Mouse (Mus musculus) liver, embryonic 14.5 days (tissue): ENCODE measurements at regions not wholly inside any gene's neighbourhood (a gene's known extent, or its start where the extent isn't known, plus 50 kb on each side); places are given as distances from the start of the nearest gene placed in this dataset.

Experiments
- ATAC-seq: fragments of 200-750 bp; cut with Nextera tagmentation; 2 replicates; pipeline ENCODE4 v1.8.0; 2017; ENCODE audit warnings: moderate number of reproducible peaks, mild to moderate bottlenecking, moderate library complexity; ENCODE audit not compliant: insufficient read depth
- DNase-seq, 3 experiments: peaks; one replicate each; pipeline ENCODE4 v3.0.0-alpha.2; 2012 to 2013; ENCODE audit warnings: low read depth in 3 of 3, low spot score in 3 of 3
- H3K27ac ChIP-seq: fragments of 300-500 bp; sonication (generic); 2 replicates; pipeline ENCODE4 v1.5.1; 2014; ENCODE audit warnings: moderate library complexity, mild to moderate bottlenecking, control low read depth, inconsistent platforms
- H3K27me3 ChIP-seq: fragments of 300-500 bp; sonication (generic); 2 replicates; pipeline ENCODE4 v1.6.1; 2014; ENCODE audit warnings: mild to moderate bottlenecking, low read length, moderate library complexity; ENCODE audit not compliant: control insufficient read depth, insufficient read depth
- H3K36me3 ChIP-seq: fragments of 300-500 bp; sonication (generic); replicated peaks from 2 replicates; pipeline ENCODE4 v1.6.1; 2014; ENCODE audit warnings: low read depth; ENCODE audit not compliant: control insufficient read depth, insufficient read depth
- H3K4me1 ChIP-seq, 2 experiments: fragments of 200-500 bp in 1 of 2; fragments of 300-500 bp in 1 of 2; sonication (generic) in 1 of 2; replicated peaks; 2 replicates each; pipeline ENCODE4 v1.6.1; 2012 to 2014; ENCODE audit warnings: antibody characterized with exemption in 1 of 2, inconsistent platforms in 1 of 2, low read length in 1 of 2; ENCODE audit not compliant: control insufficient read depth in 2 of 2, insufficient read depth in 2 of 2
- H3K4me2 ChIP-seq: fragments of 300-500 bp; sonication (generic); 2 replicates; pipeline ENCODE4 v1.6.1; 2014; ENCODE audit warnings: low read depth, mild to moderate bottlenecking, control low read depth, moderate library complexity
- H3K4me3 ChIP-seq, 2 experiments: fragments of 200-500 bp in 1 of 2; fragments of 300-500 bp in 1 of 2; sonication (generic) in 1 of 2; 2 replicates each; pipeline ENCODE4 v1.5.1; 2012 to 2014; ENCODE audit warnings: low read depth in 2 of 2, low read length in 2 of 2, mild to moderate bottlenecking in 2 of 2, control low read depth in 1 of 2, inconsistent platforms in 1 of 2, moderate library complexity in 1 of 2; ENCODE audit not compliant: insufficient read depth in 1 of 2
- H3K9ac ChIP-seq: fragments of 300-500 bp; sonication (generic); replicated peaks from 2 replicates; pipeline ENCODE4 v1.6.1; 2014; ENCODE audit warnings: mild to moderate bottlenecking, control low read depth, moderate library complexity
- H3K9me3 ChIP-seq: fragments of 300-500 bp; sonication (generic); 2 replicates; pipeline ENCODE4 v1.6.1; 2016; ENCODE audit warnings: low read length, mixed read lengths; ENCODE audit not compliant: control insufficient read depth
- CTCF ChIP-seq: IDR thresholded peaks from 2 replicates; pipeline ENCODE4 v1.5.1; 2016; ENCODE audit warnings: antibody characterized with exemption, low read depth, control low read depth
- EP300 ChIP-seq: IDR thresholded peaks from 2 replicates; pipeline ENCODE4 v1.6.1; 2016; ENCODE audit warnings: antibody characterized with exemption, low read depth
- WGBS: fragments of 180-500 bp; shearing (Covaris S2); extraction: QIAGEN DNeasy Blood & Tissue Kit; methylation state at CpG from one replicate; pipeline ENCODE4 v1.1.7; 2014; ENCODE audit not compliant: insufficient replicate concordance; 5-methylcytosine and 5-hydroxymethylcytosine counted together

DNA sequence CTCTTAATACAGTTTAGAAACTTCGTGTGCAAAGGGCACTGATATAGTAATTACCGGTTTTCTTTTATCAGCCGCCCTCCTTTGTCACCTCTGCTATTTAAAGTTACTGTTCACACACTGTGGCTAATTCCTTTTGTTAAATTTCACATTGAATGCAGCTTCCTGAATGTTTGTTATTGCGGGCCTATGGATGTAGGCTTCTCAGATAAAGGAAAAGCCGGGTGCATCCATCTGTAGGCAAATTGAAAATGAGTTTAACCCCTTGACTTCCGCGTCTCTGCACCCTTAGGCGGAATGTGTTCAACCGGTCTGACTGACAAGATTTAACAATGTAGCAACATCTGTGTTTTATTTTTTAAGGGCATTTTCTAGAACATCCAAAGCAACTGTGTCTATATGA is 93.6 kb upstream of the Pabpc6 start:
- Histone ChIP-seq H3K4me3 (no peak overlapping the region), H3K36me3 (no peaks in the 10 kb centered on the region), H3K27ac (no peak overlapping the region), H3K9ac (no peak overlapping the region), H3K27me3 (no peaks in the 10 kb centered on the region), H3K4me2 (no peak overlapping the region), H3K4me1 (peaks cover 0 to 6% of the 10 kb centered on the region in 2 experiments; a peak in 1 of 4 replicates), H3K9me3 (no peaks in the 10 kb centered on the region)
- WGBS, result 53% methylated on average over 9 of the region's 9 CpGs
- TF ChIP-seq CTCF (no peak), EP300 (no peak)
- ATAC-seq (no peak), DNase-seq (no peak)

- WGBS, result 70% methylated on average over 7 of the region's 7 CpGs
- H3K27ac ChIP-seq, result no peak overlapping the region
- no peak for ATAC-seq
Measured at GRCm38 (mm10) chr17:9762436-9762835, 92.9 kb upstream of the Pabpc6 start.

DNA sequence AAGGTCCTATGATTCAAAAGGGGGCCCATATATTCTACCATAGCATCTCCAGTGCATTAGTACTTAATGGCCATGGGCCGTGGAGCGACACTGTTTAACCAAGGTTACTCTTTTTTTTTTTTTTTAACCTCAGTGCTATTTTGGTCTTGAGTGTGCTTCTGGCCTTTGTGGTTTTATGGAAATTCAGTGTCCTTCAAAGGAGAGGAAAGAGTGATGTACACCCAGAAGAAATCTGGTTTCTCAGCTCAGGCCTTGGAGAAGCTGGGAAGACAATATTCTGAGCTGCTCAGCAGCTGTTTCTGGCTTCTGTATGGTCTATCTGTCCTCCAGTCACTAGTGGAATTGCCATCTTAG is 91.2 kb upstream of the Pabpc6 start:
- no peak for ATAC-seq
- Histone ChIP-seq H3K27me3 (no peaks in the 10 kb centered on the region), H3K9ac (no peak overlapping the region), H3K9me3 (no peaks in the 10 kb centered on the region), H3K4me3 (no peak overlapping the region), H3K36me3 (no peaks in the 10 kb centered on the region), H3K4me2 (no peak overlapping the region), H3K27ac (no peak overlapping the region), H3K4me1 (peaks cover 0 to 6% of the 10 kb centered on the region in 2 experiments; a peak in 1 of 4 replicates)
- WGBS, result 66% methylated on average over 2 of the region's 2 CpGs
- no peak for DNase-seq
- TF ChIP-seq CTCF (no peak), EP300 (no peak)

More at GRCm38 (mm10) chr17:9762436-9762835, 92.9 kb upstream of the Pabpc6 start:
- Histone ChIP-seq H3K4me1 (peaks cover 0 to 6% of the 10 kb centered on the region in 2 experiments; a peak in 1 of 4 replicates), H3K36me3 (no peaks in the 10 kb centered on the region), H3K9me3 (no peaks in the 10 kb centered on the region), H3K4me2 (no peak overlapping the region), H3K9ac (no peak overlapping the region), H3K27me3 (no peaks in the 10 kb centered on the region), H3K4me3 (no peak overlapping the region)
- no peak for DNase-seq
- no peak for TF ChIP-seq EP300
- no peak for TF ChIP-seq CTCF

DNA sequence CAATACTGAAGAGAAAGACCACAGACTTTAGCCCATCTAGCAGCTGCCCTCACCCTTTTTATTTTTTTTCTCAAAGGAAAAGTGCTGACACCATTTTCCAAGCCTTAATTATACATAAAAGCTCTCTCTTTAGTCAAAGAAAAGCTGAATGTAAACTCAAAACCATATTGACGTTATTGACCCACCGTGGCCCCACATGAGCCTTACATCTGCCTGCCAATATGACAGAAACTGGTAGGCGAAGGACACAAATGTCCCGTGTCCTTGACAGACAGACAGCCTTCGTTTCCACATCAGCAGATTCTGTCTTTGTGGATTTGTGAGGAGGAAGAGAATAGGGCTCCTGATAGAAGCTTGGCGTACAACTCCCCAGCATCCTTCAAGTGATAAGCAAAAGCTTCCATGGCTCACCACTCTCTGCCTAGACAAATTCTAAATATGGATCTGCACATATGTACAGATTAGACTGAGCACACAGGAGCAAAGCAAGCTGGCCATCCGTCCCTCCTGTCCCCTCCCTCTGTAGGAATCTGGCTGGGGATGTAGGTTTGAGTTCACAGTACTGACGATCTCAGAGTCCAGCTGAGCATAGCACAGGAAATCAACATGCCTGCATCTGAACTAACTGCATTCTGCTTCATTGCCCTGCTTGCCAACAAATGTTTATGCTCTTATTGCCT is 90.6 kb upstream of the Pabpc6 start:
- Histone ChIP-seq H3K27me3 (no peaks in the 10 kb centered on the region), H3K9me3 (no peaks in the 10 kb centered on the region), H3K4me3 (no peak overlapping the region), H3K4me2 (no peak overlapping the region), H3K4me1 (peaks cover 0 to 6% of the 10 kb centered on the region in 2 experiments; a peak in 1 of 4 replicates), H3K36me3 (no peaks in the 10 kb centered on the region), H3K27ac (no peak overlapping the region), H3K9ac (no peak overlapping the region)
- no peak for TF ChIP-seq EP300
- TF ChIP-seq CTCF, result no peak
- ATAC-seq (no peak), DNase-seq (no peak)
- 30% methylated on average over 8 of the region's 8 CpGs for WGBS

GRCm38 (mm10) chr17:9759421-9759852 is 89.9 kb upstream of the Pabpc6 start:
- WGBS, result 34% methylated on average over 7 of the region's 7 CpGs
- peaks cover 0 to 6% of the 10 kb centered on the region in 2 experiments; a peak in 1 of 4 replicates for H3K4me1 ChIP-seq
- H3K4me2 ChIP-seq, result no peak overlapping the region
- H3K9ac ChIP-seq, result no peak overlapping the region
- no peaks in the 10 kb centered on the region for H3K27me3 ChIP-seq
- no peak overlapping the region for H3K4me3 ChIP-seq
- no peak for DNase-seq
- ATAC-seq, result no peak
- H3K27ac ChIP-seq, result no peak overlapping the region
- H3K9me3 ChIP-seq, result no peaks in the 10 kb centered on the region
- H3K36me3 ChIP-seq, result no peaks in the 10 kb centered on the region
- no peak for TF ChIP-seq CTCF
- no peak for TF ChIP-seq EP300
